Mouse (Mus musculus) v-Abl transformed pro-B cells (cell line): Measurements from ENCODE around the gene Cfap97.

Source experiments
- in situ Hi-C, 2 experiments: fragments of 400-800 bp; cut with MboI; formaldehyde crosslinking; loops; one replicate each; pipeline ENCODE4 v1.15.1; 2025; ENCODE audit not compliant: unreplicated experiment in 2 of 2

Cfap97 gene

DNA sequence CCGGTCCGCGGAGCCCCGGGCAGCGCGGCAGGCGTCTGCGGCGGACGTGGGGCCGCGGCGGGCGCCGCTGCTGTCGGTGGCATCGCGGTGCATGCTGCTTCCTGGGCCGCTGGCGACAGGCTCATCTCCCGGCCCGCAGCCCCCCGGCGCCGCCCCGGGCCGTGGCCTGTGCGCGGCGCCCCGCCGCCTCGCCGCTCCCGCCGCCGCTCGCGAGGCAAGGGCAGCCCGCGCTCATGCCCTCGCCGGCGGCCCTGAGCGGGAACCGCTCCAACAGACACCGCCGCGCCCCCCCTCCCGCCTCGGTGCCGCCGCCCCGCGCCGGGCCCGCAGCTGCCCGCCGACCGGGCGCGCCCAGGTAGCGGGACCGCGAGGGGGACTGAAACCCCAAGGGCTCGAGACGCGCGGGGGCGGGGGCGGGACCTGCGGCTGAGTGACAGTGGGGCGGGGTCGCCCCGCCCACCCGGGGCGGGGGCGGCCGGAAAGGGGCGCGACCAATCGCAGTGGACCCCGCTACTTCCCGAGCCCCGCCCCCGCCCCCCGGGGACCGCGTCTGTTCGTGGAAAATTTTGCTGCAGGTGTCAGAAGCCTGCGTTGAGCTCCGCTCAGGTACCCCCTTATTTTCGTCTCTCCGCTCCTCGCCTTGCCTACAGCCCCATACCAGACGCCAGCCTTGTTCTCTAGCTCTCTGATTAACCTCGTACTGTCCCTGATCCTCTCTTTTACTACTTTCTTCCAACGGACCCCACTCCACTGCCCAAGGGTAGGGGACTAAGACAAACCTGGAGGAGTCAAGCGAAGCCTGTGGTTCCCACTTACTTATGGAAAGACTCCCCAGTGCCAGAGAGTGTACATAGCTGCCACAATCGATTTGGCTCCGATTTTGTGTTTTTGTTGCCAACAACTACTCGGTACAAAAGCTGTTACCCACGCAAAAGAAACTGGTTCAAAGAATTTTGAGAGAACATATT lies 777 bp downstream of the Cfap97 start, which contains the start of gene Snx25:
Gene Snx25 (minus strand): TSS at position 96 of the 968 bp plus-strand sequence.
- in situ Hi-C loops, result loop anchor here (5.0 to 25.0 kb wide), 2 partner anchors 155 to 1535 kb away; partner anchors contain the start of genes Ing2 (in 2 of the 2) and Lrp2bp (in 1 of the 2)

DNA sequence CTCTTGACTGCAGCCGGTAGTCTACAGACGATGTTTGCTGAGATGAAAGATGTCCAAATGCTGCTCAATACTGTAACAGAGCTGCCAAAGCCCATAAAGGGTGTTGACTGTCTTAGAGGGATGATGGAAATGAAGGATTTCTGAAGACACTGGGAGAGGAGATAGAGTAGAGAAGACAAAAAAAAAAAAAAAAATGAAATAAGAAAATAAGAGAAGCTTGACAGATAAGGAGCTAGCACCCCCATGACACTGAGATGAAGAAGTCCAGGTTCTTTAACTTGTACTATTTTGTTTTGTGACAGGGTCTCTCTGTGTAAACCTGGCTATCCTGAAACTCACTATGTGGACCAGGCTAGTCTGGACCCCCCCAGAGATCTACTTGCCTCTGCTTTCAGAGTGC lies 1.5 kb downstream of the Cfap97 start:
- in situ Hi-C loops, result loop anchor here (5.0 to 25.0 kb wide), 2 partner anchors 156 to 1534 kb away; partner anchors contain the start of genes Ing2 (in 2 of the 2) and Lrp2bp (in 1 of the 2)

DNA sequence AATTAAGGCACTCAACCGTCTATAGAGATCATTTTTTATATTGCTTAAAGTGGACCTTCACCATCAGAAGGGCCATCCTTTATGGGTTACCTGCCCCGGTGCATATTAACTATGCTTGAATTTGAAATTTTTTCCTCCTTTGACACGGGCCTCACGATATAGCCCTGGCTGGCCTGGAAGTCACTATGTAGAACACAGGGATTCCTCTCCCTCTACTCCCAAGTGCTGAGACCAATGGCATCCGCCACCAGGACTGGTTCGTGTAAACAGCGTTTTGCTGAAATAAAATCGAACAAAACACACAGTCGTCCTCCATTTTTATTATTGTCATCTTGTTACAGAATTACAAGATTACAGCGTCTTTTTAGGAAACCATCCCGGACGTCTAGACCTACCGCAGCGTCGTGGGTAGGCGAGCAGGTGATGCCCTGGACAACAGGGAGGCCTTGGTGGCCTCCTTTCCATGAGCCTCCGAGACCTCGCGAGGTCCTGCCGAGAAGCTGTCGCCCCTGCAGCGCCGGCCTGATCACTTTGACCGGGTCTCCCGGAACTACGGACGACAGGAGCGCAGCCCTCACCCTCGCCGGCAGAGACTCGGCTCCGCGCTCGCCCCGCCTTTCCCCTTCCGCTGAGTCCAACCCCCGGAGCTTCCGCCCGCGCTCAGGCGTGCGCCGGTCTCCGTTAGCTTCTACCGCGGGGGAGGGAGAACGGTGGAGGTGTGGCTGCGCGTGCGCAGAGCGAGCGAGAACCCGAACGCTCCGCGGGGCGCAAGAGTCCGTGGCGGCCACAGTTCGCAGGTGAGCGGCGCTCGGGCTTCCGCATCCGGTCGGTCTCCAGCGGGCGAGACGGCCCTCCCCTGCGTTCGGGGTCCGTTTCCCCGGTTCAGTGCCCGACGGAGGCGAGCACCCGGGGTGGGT lies 11.6 kb downstream of the Cfap97 start:
- in situ Hi-C loops, result loop anchor here (10.0 to 25.0 kb wide), 2 partner anchors 168 to 1524 kb away; partner anchors contain the start of genes Ing2 (in 2 of the 2) and Lrp2bp (in 1 of the 2)

DNA sequence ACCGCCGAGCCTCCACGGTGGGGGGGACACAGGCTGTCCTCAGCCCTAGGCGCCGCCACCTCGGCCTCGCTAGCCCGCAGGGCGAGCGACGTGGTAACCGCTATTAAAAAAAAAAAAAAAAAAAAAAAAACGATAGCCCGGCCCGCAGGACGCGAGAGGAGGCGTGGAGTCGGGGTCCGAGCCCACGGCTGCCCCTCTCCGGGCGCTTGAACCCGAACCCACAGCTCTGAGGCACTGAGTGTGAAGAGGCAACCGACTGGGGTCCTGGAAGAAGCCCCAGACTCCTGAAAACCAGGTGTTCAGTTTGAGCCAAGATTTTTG lies 12.3 kb downstream of the Cfap97 start:
- in situ Hi-C loops, result loop anchor here (10.0 to 25.0 kb wide), 2 partner anchors 169 to 1523 kb away; partner anchors contain the start of genes Ing2 (in 2 of the 2) and Lrp2bp (in 1 of the 2)

DNA sequence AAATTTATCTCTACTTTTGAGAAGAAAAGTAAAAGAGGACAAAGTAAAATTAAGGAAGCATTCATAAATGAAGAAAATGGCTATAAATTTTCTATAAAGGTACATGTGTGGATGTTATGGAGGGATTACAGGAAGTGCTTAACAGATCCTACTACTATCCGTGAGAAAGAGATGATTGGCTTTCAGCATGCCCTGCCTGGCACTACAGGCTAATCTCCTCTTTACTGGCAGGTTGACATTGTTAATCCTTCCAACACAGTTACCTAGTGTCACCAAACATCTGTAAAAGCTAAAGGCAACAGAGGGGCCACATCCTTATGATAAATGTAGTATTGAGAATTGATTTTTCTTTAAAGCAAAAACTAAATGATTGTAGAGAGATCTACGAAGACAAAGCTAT lies 22.1 kb downstream of the Cfap97 start:
- in situ Hi-C loops, result loop anchor here (25.0 kb wide), 1 partner anchor 1514 kb away; the partner anchor contains the start of gene Ing2 (in 2 of the 2)

DNA sequence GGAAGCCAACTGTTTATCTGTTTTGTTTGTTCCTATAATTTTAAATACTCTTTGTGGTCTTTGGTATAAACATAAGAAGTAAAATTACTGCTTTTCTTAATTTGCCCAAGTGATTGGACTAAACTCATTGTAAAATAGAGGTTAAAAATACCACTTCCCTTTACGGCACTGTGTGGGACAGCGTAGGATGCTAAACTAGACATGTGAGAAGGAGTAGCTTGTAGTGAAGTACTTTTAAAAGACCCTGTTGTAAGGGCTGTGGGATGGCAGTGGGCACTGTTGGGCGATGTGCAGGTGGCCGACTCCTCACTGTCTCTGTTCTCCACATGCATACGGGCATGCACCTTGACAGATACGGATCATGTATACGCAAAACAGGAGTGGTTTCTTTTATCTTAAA lies 28.6 kb downstream of the Cfap97 start:
- in situ Hi-C loops, result loop anchor here (5.0 to 25.0 kb wide), 4 partner anchors 55 to 357 kb away; no protein-coding TSS in a partner anchor

DNA sequence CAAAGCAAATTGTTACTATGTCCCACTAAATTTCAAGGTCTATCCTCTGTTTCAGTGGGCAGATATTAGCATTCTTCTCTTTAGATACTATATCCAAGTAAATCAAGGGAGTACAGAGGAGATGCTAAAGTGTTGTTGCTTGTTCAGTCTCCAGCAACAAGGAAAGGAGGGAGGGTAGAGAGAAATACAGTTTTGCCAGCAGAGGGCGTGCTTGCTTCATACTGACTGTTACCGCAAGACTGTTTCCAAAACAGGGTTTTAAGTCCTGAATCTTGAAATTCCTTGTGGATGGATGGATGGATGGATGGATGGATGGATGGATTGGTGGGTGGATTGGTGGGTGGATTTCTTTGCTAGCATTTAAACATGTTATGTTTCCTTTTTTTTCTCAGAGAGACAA lies 33.8 kb downstream of the Cfap97 start:
- in situ Hi-C loops, result loop anchor here (5.0 to 25.0 kb wide), 4 partner anchors 49 to 352 kb away; no protein-coding TSS in a partner anchor

DNA sequence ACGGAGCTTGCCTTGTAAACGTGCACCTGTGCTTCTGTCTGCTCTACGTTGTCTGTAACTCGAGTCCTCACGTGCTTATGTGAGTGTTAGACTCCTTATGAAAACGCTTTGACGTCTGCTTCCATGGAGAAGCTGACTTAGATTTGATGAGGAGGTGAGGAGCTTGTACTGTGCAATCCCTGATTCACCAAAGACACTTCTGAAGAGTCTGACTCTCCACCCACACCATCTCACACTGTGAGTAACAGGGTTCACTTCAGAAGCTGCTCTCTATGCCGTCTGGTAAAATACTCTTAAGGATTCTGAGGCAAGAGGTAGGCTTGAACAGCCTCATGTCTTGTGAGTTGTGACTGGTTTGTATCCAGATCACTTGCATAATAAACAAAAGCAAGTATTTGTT lies 41.5 kb downstream of the Cfap97 start:
- in situ Hi-C loops, result loop anchor here in 1 of 2 experiments (25.0 kb wide), 1 partner anchor 344 kb away; no protein-coding TSS in a partner anchor

DNA sequence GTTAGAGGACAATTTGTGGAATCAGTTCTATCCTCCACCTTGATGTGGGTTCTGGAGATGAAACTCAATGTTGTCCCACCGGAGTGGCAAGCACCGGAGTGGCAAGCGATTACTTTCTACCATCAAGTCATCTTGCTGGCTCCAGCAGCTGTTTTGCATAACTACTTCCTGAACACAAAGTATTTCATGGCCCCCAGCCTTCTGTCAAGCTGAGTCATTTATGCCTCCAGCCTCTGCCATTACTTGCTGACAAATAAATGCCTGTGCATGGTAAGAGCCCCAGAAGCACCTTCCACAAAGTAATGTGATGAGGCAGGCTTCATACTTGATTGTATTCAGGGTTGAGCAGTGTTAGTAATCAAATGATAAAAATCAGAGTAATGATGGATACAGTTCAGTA lies 45.3 kb downstream of the Cfap97 start:
- in situ Hi-C loops, result loop anchor here in 1 of 2 experiments (25.0 kb wide), 1 partner anchor 340 kb away; no protein-coding TSS in a partner anchor

DNA sequence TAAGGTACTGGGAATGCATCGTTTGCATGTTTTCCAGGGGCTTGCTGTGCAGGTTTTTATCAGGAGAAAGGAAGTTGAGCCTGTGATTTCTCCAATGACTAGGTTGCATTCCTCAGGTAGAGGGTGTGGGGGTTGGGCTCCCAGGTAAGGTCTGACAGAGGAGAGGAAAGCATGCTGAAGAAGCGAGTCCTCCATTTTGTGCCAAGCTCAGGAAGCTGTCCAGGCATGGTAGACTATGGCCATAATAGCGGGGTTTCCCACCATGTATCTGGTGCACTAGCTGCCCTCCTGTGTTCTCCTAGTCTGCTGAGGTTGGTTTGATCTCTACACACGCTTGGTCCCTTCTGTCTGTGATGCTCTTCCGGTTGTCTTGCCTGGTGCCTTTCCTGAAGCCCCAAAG lies 46.1 kb downstream of the Cfap97 start:
- in situ Hi-C loops, result loop anchor here in 1 of 2 experiments (25.0 kb wide), 1 partner anchor 340 kb away; no protein-coding TSS in a partner anchor

DNA sequence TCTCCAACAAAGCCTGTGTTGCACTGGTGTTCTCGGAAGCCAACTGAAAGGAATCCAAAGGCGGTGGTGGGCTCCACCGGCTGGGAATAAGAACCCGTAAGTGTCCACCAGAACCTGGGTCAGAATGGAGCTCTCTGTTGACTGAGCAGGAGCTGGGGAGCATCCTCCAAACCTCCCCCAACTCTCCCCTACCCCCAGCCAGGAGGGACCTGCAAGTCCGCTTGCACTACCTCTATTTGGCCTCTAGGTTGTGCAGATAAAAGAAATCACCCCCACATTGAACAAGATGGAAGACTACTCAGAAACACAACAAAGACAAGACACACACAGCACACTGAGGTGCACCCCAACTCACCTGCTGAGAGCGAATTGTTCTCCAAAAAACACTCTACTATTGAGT lies 50.8 kb downstream of the Cfap97 start:
- in situ Hi-C loops, result loop anchor here in 1 of 2 experiments (25.0 kb wide), 2 partner anchors 740 to 760 kb away; no protein-coding TSS in a partner anchor

DNA sequence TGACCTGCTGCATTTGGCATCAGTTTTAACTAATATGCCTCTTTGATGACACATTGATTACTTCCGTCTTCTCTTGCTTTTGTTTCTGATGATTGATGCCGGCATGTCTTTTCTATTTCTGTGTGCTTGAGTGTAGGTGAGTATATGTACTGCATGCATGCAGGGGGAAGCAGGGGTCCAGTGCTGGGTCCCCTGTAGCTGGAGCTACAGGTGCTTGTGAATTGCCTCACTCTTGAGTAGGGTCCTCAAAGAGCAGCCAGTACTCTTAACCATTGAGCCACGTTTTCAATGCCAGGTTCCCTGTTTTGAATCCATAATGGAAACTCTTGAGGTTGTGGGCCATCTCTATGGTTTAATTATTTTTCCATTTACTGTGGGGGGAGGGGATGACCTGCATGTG lies 52.7 kb downstream of the Cfap97 start:
- in situ Hi-C loops, result loop anchor here in 1 of 2 experiments (25.0 kb wide), 2 partner anchors 742 to 758 kb away; no protein-coding TSS in a partner anchor

DNA sequence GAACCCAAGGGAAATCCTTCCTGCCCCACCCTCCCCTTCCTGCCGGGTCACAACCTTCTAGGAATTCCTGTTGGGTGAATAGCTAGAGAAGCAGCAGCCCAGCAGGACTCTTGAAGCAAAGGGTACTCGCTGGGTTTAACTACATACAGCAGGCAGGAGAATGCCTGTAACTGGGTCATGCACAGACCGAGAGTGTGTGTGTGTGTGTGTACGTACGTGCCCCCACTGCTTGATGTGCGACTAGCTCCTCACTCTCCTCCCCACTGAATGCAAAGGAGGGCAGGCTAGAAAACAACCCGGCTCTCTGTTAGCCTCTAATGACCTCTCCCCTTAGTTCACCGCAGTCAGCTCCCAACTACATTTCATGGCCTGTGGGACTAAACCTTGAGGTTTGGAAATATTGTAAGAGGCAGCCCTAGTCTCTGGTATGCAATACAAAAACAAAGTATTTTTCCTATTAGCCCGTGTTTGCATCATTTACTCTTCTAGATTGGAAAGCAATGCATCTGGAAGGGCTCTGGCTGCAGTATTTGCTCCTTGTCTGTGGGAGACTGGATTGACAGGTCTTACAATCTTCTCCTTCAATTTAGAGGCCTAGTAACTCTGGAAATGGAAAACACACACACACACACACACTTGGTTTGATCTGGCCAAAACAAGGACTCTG lies 53.5 kb downstream of the Cfap97 start:
- in situ Hi-C loops, result loop anchor here in 1 of 2 experiments (25.0 kb wide), 2 partner anchors 743 to 757 kb away; no protein-coding TSS in a partner anchor

DNA sequence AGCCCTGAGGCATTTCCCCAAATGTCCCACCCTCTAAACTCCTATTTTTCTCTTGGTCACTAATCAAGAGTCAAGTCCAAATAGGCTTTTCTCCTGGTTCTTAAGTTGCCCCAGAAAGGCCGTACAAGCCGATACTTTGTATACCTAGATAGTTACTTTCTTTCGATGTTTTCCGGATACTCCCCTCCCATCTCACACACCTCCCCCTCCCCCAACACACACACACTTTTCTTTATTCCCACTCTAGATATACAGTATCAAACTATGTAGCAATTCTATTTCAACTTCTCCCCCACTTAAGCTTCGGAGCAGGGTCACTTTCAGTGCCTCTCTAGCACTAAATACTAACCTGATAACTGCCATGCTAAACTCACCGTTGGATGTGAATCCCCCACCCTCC lies 54.5 kb downstream of the Cfap97 start:
- in situ Hi-C loops, result loop anchor here in 1 of 2 experiments (25.0 kb wide), 2 partner anchors 744 to 756 kb away; no protein-coding TSS in a partner anchor

DNA sequence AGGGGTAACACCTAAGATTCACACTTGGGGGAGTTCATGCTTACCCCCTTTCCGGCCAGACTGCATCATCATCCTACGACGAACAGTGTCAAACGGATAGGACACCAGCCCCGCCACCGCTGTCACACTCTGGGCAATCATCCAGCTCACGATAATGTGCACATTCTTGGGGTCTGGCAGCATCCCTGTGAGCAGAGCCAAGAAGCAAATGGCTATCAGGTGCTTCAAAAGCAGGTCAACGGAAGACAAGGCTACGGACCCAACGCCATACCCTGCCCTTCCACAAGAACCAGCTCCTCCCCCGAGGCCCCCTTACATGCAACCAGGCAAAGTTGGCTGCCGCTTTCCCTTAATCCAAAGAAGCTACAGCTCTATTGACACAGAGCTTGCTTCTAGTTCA lies 56.8 kb downstream of the Cfap97 start:
- in situ Hi-C loops, result loop anchor here in 1 of 2 experiments (25.0 kb wide), 2 partner anchors 746 to 754 kb away; no protein-coding TSS in a partner anchor

DNA sequence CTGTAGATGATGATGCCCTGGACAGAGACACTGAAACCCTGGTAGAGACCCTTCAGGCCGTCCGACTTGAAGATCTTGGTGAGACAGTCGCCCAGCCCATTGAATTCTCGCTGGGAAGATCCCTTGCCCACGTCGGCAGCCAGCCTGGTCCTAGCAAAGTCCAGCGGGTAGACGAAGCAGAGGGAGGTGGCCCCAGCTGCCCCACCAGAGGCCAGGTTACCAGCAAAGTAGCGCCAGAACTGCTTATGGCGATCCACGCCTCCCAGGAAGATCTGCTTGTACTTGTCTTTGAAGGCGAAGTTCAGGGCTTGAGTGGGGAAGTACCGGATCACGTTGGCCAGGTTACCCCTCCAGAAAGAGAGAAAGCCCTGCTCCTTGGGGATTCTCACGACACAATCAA lies 57.5 kb downstream of the Cfap97 start:
- in situ Hi-C loops, result loop anchor here in 1 of 2 experiments (25.0 kb wide), 2 partner anchors 747 to 753 kb away; no protein-coding TSS in a partner anchor

DNA sequence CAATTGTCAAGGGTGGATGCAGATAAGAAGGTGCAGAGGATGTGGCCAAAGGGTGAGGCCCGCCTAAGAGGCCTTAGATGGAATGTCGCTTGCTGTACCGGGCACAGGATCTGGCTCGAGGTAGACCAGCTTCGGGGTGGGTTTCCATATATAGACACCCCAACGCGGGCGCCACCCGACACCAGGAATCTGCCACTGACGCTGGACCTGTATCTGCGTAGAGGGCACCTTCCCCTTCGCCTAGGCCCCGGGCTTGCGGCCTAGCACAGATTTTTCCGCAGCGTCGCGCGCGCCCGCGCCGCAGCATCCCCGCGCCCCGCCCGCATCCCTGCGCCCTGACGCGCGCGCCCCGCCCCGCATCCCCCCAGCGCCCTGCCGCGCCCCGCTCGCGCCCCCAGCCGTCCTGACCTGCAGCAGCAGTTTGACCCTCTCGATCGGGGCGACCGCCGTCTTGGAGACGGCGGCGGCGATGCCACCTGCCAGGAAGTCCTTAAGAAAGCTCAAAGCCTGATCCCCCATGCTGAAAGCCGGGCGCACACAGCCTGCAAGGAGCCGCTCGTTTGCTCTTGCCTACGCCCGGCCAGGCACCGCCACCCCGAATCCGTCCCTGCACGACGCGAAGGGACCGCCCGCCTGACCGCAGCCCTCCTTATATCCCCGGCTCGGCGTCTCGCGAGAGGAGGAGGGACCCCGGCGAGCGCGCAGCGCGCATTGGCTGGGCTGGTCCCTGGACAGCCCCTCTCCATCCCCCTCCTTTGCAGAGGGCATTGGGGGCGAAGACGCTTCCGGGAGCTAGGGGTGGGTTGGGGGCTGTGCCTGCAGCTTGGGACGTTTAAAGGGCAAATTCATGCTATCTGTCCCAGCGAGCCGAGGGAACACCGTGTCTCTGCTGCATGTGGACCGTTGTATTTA lies 59.1 kb downstream of the Cfap97 start, which contains the start of gene Slc25a4:
Gene Slc25a4 (minus strand): TSS at position 881 of the 912 bp plus-strand sequence.
- in situ Hi-C loops, result loop anchor here in 1 of 2 experiments (25.0 kb wide), 2 partner anchors 748 to 752 kb away; no protein-coding TSS in a partner anchor

DNA sequence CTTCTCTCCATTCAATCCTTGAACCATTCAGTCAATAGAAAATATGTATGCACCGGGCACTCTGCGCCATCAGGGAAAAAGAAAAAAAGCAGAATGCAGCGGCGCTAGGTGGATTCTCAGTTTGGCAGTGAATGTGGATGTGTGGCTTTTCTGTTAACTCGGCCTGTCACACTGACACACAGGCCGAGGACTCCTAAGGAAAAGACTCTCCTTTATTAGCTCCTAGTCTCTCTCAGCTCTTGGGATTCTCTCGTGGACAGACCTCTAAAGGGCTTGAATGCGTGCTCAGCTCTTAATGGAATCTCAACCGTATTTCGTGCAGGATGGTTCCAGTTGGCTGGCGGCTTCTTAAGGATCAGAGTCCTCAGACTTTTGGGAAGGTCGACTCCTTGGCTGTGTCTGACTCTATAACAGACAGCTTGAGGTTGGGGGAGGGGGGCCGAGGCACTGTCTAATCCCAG lies 60.1 kb downstream of the Cfap97 start:
- in situ Hi-C loops, result loop anchor here in 1 of 2 experiments (25.0 kb wide), 2 partner anchors 749 to 751 kb away; no protein-coding TSS in a partner anchor
